Mouse (Mus musculus) kidney, adult 2 months (tissue): ENCODE measurements at regions not wholly inside any gene's neighbourhood (a gene's known extent, or its start where the extent isn't known, plus 50 kb on each side); places are given as distances from the start of the nearest gene placed in this dataset.
A peak's percentile ranks its signal among the peaks of the same experiment; 100 is the strongest.

Source experiments
- CTCF ChIP-seq: fragments of 200-500 bp; conservative IDR thresholded peaks from 2 replicates; pipeline ENCODE4 v1.5.1; 2011; ENCODE audit warnings: low read depth, mild to moderate bottlenecking, control low read depth, low read length, moderate library complexity, mixed read lengths; ENCODE audit not compliant: insufficient read depth, insufficient read length
- POLR2A ChIP-seq: fragments of 200-500 bp; IDR thresholded peaks from one replicate; pipeline ENCODE4 v1.6.1; 2011; ENCODE audit warnings: low read depth, low read length, control low read depth

DNA sequence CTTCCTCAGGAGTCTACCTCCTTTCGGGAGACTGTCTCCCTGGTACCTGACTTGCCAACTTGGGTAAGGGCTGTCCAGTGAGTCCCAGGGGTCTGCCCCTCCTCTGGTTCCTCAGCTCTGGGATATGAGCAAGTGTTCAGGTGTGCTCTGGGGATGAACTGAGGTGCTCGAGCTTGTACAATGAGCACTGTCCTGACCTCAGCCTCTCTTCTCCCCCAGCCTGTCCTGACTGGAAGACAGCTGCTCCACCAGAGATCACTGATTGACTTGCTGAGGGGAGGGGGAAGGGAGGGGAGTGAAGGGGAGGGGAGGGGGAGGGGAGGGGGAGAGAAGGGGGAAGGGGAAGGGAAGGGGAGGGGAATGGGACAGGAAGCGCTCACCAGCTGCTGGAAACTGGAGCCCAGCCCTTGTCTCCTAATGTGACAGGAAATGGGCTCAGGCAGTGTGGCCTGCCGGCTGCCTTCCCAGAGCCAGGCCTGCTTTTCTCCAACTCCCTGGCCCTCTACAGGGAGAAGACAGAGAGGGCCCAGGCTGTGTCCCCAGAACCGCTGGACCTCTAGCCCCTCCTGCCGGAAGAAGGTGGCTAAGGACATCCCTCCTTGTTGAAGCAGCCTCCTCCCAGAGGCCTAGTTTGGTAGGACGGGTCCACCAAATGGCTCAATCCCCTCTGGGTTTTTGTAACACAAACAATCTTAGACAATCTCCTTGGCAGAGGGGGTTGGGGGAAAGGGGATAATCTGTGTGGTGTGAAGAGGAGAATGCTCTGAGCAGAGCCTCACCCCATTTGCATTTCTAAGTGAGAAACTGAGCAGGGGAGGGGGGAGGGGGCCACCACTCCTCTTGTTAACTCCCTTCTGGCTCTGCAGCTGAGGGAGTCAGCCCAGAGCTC is 159.7 kb upstream of the Igsf21 start:
- TF ChIP-seq CTCF, result 0 out of 2 replicates have a peak, but pooled peaks have one; percentile 19
- TF ChIP-seq POLR2A, result no peak
